Mouse (Mus musculus): ENCODE results near the gene Daam2. TPM values are rescaled to one million over a fixed set of nuclear protein-coding genes. Genes with fewer than 3 reads are reported as not detected.

The Daam2 gene
- polyA plus RNA-seq, 1 experiment from 2014 or later: 4.0 TPM

GRCm38 (mm10) chr17:49429471-49430129, 134.5 kb downstream of the Daam2 start:
- ATAC-seq (ENCODE audit: low FRiP score): no peak
- no peak overlapping the region for H3K4me2 ChIP-seq (replicated peaks; ENCODE audit: low read depth, low read length)

DNA sequence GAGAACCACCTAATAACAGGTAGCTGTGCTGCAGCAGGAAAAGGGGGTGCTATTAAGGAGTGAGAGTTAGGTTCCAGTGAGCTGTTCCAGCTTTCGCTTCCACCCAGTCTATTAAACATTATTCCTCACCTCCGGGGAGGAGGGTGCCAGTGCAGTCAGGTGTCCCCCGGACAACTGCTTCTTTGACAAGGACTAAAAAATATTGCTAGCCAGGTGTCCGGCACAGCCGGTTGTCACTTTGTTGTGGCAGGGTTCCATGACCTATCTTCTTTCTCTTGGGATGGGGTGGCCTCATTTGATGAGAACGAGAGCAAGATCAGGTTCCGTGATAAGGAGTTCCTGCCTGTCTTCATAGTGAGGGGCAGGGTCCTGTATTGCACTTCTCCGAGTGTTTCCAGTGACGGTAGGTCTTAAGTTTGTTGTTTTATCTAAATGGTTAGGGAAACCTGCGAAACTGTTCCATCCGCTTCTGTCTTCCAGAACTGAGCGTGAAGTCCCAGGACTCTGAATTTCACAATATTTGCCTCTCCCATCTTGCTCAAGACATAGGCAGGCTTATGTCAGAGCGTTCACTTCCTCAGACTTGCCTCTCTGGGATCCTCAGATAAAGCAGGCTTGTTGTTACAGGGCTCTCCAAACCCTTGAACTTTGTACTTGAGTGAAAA, 135.3 kb downstream of the Daam2 start:
- 68% methylated on average over 13 of the region's 13 CpGs for WGBS
- DNase-seq (ENCODE audit: low spot score) (peak; percentile 15), ATAC-seq (ENCODE audit: low FRiP score) (no peak)

More at GRCm38 (mm10) chr17:49429471-49430129, 134.5 kb downstream of the Daam2 start:
- H3K4me3 ChIP-seq (ENCODE audit: low read depth, low read length): no peak overlapping the region
- H3K27ac ChIP-seq (ENCODE audit: low read depth, low read length): no peak overlapping the region
- H3K36me3 ChIP-seq (ENCODE audit: control insufficient read depth, insufficient read depth, low read length): no peaks in the 10 kb centered on the region
- no peaks in the 10 kb centered on the region for H3K27me3 ChIP-seq (ENCODE audit: control insufficient read depth, insufficient read depth, low read length)
- H3K4me1 ChIP-seq (replicated peaks; ENCODE audit: control insufficient read depth, insufficient read depth, low read length): peaks cover 5% of the 10 kb centered on the region; the same call in 1 of the 2 replicates
- WGBS: 92% methylated on average over 6 of the region's 6 CpGs
- no peak overlapping the region for H3K9ac ChIP-seq (ENCODE audit: low read depth, low read length)
- no peak for DNase-seq (ENCODE audit: low spot score)
- H3K9me3 ChIP-seq (ENCODE audit: control insufficient read depth, low read length): no peaks in the 10 kb centered on the region

DNA sequence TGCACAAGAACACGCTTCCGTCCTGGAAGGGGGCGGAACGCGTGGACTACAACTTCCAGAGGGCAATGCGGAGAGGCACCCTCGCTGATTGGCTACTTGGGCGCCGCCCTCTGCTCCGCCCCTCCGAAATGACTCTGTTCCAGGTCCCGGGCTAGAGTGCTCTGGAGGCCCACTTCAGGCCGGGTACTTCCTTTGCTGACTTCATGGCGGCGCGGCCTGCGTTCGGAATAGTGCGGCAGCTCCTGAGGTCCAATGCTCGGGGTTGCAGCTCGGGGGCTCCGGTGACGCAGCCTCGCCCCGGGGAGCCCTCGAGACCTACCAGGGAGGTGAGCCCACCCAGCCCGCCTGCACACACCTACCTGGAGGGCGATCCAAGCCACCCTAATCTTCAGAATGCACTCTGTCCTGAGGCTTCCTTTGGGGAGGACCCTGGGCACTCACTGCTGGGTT, 135.9 kb downstream of the Daam2 start, which contains the start of gene Mocs1:
Mocs1 (plus strand) TSS at position 124 of the 450 bp plus-strand sequence.
- Histone ChIP-seq H3K4me3 (ENCODE audit: low read depth, low read length) (peak within 1 kb of the TSS; percentile 66), H3K9me3 (ENCODE audit: control insufficient read depth, low read length) (no peaks in the 10 kb centered on the region), H3K36me3 (ENCODE audit: control insufficient read depth, insufficient read depth, low read length) (no peaks in the 10 kb centered on the region), H3K4me1 (replicated peaks; ENCODE audit: control insufficient read depth, insufficient read depth, low read length) (peaks cover 5% of the 10 kb centered on the region; the same call in 1 of the 2 replicates), H3K9ac (ENCODE audit: low read depth, low read length) (peak within 1 kb of the TSS; percentile 82), H3K27ac (ENCODE audit: low read depth, low read length) (no peak within 1 kb of the TSS), H3K4me2 (replicated peaks; ENCODE audit: low read depth, low read length) (peak within 1 kb of the TSS; percentile 87), H3K27me3 (ENCODE audit: control insufficient read depth, insufficient read depth, low read length) (no peaks in the 10 kb centered on the region)
- DNase-seq (ENCODE audit: low spot score) (peak; percentile 96), ATAC-seq (ENCODE audit: low FRiP score) (peak; percentile 99)
- under 1% methylated on average over 28 of the region's 28 CpGs for WGBS

More for the DNA sequence above, 135.3 kb downstream of the Daam2 start:
- Histone ChIP-seq H3K4me1 (replicated peaks; ENCODE audit: control insufficient read depth, insufficient read depth, low read length) (peaks cover 5% of the 10 kb centered on the region; the same call in 1 of the 2 replicates), H3K27me3 (ENCODE audit: control insufficient read depth, insufficient read depth, low read length) (no peaks in the 10 kb centered on the region), H3K4me3 (ENCODE audit: low read depth, low read length) (peak overlapping the region; percentile 66), H3K9ac (ENCODE audit: low read depth, low read length) (peak overlapping the region; percentile 82), H3K9me3 (ENCODE audit: control insufficient read depth, low read length) (no peaks in the 10 kb centered on the region), H3K4me2 (replicated peaks; ENCODE audit: low read depth, low read length) (peak overlapping the region; percentile 87), H3K36me3 (ENCODE audit: control insufficient read depth, insufficient read depth, low read length) (no peaks in the 10 kb centered on the region), H3K27ac (ENCODE audit: low read depth, low read length) (no peak overlapping the region)

GRCm38 (mm10) chr17:49427631-49428238, 136.4 kb downstream of the Daam2 start:
- Histone ChIP-seq H3K9ac (ENCODE audit: low read depth, low read length) (no peak overlapping the region), H3K4me1 (replicated peaks; ENCODE audit: control insufficient read depth, insufficient read depth, low read length) (peaks cover 5% of the 10 kb centered on the region; the same call in 1 of the 2 replicates), H3K4me2 (replicated peaks; ENCODE audit: low read depth, low read length) (peak overlapping the region; percentile 11; the same call in 1 of the 2 replicates), H3K36me3 (ENCODE audit: control insufficient read depth, insufficient read depth, low read length) (no peaks in the 10 kb centered on the region), H3K4me3 (ENCODE audit: low read depth, low read length) (peak overlapping the region; percentile 66; the same call in 1 of the 2 replicates), H3K9me3 (ENCODE audit: control insufficient read depth, low read length) (no peaks in the 10 kb centered on the region), H3K27ac (ENCODE audit: low read depth, low read length) (no peak overlapping the region), H3K27me3 (ENCODE audit: control insufficient read depth, insufficient read depth, low read length) (no peaks in the 10 kb centered on the region)
- peak; percentile 57 for ATAC-seq (ENCODE audit: low FRiP score)
- 23% methylated on average over 9 of the region's 9 CpGs for WGBS
- DNase-seq (ENCODE audit: low spot score): peak; percentile 42

GRCm38 (mm10) chr17:49423872-49424271, 140.3 kb downstream of the Daam2 start:
- no peaks in the 10 kb centered on the region for H3K27me3 ChIP-seq (ENCODE audit: control insufficient read depth, insufficient read depth, low read length)
- H3K36me3 ChIP-seq (ENCODE audit: control insufficient read depth, insufficient read depth, low read length): no peaks in the 10 kb centered on the region
- H3K4me2 ChIP-seq (replicated peaks; ENCODE audit: low read depth, low read length): no peak overlapping the region
- H3K27ac ChIP-seq (ENCODE audit: low read depth, low read length): no peak overlapping the region
- ATAC-seq (ENCODE audit: low FRiP score) (no peak), DNase-seq (ENCODE audit: low spot score) (no peak)
- H3K4me1 ChIP-seq (replicated peaks; ENCODE audit: control insufficient read depth, insufficient read depth, low read length): peaks cover 5% of the 10 kb centered on the region; the same call in 1 of the 2 replicates
- H3K9me3 ChIP-seq (ENCODE audit: control insufficient read depth, low read length): no peaks in the 10 kb centered on the region
- WGBS: 93% methylated on average over 3 of the region's 3 CpGs
- no peak overlapping the region for H3K4me3 ChIP-seq (ENCODE audit: low read depth, low read length)
- no peak overlapping the region for H3K9ac ChIP-seq (ENCODE audit: low read depth, low read length)

- Histone ChIP-seq H3K36me3 (ENCODE audit: control insufficient read depth, insufficient read depth, low read length) (no peaks in the 10 kb centered on the region), H3K27me3 (ENCODE audit: control insufficient read depth, insufficient read depth, low read length) (no peaks in the 10 kb centered on the region), H3K4me2 (replicated peaks; ENCODE audit: low read depth, low read length) (no peak overlapping the region), H3K9ac (ENCODE audit: low read depth, low read length) (no peak overlapping the region), H3K9me3 (ENCODE audit: control insufficient read depth, low read length) (no peaks in the 10 kb centered on the region), H3K27ac (ENCODE audit: low read depth, low read length) (no peak overlapping the region), H3K4me3 (ENCODE audit: low read depth, low read length) (no peak overlapping the region), H3K4me1 (replicated peaks; ENCODE audit: control insufficient read depth, insufficient read depth, low read length) (no peaks in the 10 kb centered on the region)
- ATAC-seq (ENCODE audit: low FRiP score) (no peak), DNase-seq (ENCODE audit: low spot score) (no peak)
- 80% methylated on average over 2 of the region's 2 CpGs for WGBS
Measured at GRCm38 (mm10) chr17:49423067-49423325, 141.1 kb downstream of the Daam2 start.

DNA sequence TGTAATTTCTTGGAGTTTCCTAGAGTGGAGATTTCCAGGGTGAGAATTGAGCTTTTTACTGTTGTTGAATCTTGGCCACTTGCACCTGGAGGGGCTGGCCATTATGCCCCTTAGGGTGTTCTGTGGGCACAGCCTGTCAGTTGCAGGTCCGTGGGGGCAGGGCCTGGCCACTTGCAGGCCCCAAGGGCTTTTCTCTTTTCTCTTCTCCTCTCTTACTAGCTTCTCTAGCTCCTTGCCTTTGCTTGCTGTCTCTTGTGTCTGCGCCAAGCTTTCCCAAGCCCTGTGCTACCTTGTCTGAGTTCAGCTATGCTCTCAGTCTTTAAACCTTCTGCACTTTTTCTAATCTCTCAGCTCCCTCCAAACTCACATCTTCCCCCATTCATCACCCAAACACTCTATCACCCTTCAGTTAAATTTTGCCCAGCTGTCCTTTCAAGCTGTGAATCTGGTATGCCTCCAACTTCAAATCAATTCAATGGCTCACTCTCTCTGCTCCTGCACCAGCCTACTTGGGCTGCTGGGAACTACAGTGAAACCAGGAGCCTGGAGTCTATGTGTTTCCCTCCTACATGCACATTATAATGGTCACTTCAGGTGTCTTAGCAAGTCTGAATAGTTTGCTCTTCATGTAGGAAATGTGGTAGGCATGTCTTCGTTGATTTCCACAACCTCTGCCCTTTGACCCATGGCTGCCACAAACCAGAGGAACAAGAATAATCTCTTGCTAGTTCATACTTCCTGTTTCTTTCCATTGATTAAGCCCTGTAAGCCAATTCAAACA, 141.7 kb downstream of the Daam2 start:
- DNase-seq (ENCODE audit: low spot score) (no peak), ATAC-seq (ENCODE audit: low FRiP score) (no peak)
- no peaks in the 10 kb centered on the region for H3K36me3 ChIP-seq (ENCODE audit: control insufficient read depth, insufficient read depth, low read length)
- no peak overlapping the region for H3K4me3 ChIP-seq (ENCODE audit: low read depth, low read length)
- H3K9me3 ChIP-seq (ENCODE audit: control insufficient read depth, low read length): no peaks in the 10 kb centered on the region
- no peak overlapping the region for H3K27ac ChIP-seq (ENCODE audit: low read depth, low read length)
- H3K27me3 ChIP-seq (ENCODE audit: control insufficient read depth, insufficient read depth, low read length): no peaks in the 10 kb centered on the region
- no peak overlapping the region for H3K9ac ChIP-seq (ENCODE audit: low read depth, low read length)
- 79% methylated on average over 3 of the region's 3 CpGs for WGBS
- no peaks in the 10 kb centered on the region for H3K4me1 ChIP-seq (replicated peaks; ENCODE audit: control insufficient read depth, insufficient read depth, low read length)
- no peak overlapping the region for H3K4me2 ChIP-seq (replicated peaks; ENCODE audit: low read depth, low read length)

DNA sequence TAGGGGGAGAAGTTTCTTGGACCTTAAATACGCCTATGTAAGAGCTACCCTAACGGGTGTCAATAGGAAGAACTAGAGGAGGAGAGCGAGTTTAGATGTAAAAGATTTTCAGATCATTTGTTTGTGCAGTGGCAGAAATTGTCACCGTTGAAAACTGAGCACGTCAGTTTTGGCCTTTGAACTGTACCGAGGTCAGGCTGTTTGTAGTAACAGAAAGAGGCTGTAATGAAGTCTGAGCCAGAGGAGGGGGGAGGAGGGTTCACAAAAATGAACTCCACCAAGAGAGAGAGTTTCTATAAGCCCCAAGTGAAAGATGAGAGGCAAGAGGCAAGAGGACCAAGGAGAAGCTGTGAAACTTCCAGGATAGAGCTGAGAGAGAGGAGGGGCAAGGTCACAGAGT, 144.3 kb downstream of the Daam2 start:
- no peak overlapping the region for H3K9ac ChIP-seq (ENCODE audit: low read depth, low read length)
- H3K4me1 ChIP-seq (replicated peaks; ENCODE audit: control insufficient read depth, insufficient read depth, low read length): no peaks in the 10 kb centered on the region
- H3K4me3 ChIP-seq (ENCODE audit: low read depth, low read length): no peak overlapping the region
- ATAC-seq (ENCODE audit: low FRiP score) (no peak), DNase-seq (ENCODE audit: low spot score) (no peak)
- H3K27ac ChIP-seq (ENCODE audit: low read depth, low read length): no peak overlapping the region
- H3K27me3 ChIP-seq (ENCODE audit: control insufficient read depth, insufficient read depth, low read length): no peaks in the 10 kb centered on the region
- H3K9me3 ChIP-seq (ENCODE audit: control insufficient read depth, low read length): no peaks in the 10 kb centered on the region
- 61% methylated on average over 6 of the region's 6 CpGs for WGBS
- no peak overlapping the region for H3K4me2 ChIP-seq (replicated peaks; ENCODE audit: low read depth, low read length)
- H3K36me3 ChIP-seq (ENCODE audit: control insufficient read depth, insufficient read depth, low read length): no peaks in the 10 kb centered on the region
